Mouse (Mus musculus): ENCODE measurements at regions not wholly inside any gene's neighbourhood (a gene's known extent, or its start where the extent isn't known, plus 50 kb on each side); places are given as distances from the start of the nearest gene placed in this dataset.

GRCm38 (mm10) chr9:22937686-22938391, 285.0 kb upstream of the Bmper start:
- no peak for DNase-seq

DNA sequence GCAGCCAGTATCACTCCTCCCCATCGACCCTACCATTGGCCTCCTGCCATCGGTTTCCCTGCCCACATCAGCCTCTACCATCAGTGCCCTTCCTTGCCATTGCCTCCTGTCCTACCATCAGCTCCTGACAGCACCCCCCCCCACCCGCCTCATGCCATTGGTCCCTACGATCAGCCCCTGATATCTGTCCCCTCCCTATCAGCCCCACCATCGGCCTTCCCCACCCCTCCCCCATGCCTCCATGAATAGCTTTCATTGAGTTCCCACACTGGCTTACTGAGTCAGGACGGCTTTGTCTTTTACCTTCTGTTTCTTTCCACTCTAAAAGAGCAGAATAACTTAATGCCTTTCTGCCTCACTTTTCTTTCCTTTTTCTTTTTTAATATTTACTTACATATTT, 277.9 kb upstream of the Bmper start:
- no peak for DNase-seq

DNA sequence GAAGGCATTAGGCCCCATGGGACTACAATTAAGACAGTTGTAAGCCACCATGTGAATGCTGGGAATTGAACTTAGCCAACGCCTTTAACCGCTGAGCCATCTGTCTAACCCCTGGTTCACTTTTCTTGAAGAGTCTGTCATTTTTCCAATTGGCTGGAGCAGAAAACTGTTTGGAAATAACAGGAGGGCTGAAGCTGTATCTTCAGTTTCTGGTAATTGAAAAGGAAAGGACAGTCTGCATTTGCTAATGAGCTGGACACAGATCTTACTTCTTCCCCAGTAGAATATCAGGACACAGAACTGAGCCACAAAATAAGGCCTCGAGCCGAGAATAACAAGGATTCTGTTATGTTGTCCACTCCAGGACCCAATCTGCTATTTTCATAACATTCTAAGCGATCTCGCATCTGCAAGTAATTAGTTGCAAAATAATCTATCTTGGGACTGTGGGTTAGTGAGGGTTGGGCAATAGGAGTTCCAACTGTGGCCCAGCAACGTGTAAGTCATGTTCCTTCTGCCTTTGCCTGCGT, 277.4 kb upstream of the Bmper start:
- DNase-seq: peak; percentile 44

GRCm38 (mm10) chr9:22952571-22953442, 270.1 kb upstream of the Bmper start:
- DNase-seq: no peak

DNA sequence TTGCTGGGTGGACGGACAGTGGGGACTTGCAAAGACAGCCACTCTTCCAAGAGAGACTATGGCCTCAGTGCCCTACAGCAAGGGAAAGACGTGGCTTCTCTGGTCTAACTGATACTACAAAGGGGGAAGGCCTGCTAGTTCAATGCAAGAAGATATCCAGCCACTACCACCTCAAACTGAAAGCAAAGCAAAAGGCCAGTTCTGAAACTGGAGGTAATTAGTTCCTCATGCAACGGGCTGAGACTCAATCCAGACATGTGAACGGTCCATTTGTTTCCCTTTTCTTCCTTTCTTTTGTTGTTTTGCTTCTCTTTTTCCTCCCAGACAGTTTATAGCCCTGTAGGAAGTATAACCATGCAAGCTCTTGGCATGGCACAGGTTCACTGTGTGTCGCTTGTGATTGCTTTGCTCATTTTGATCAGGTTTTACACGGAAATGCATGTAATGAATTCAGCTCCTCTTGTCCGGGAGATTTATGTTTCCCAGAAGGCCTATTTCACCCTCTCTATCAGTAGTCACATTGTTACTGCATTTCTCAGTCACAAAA, 260.5 kb upstream of the Bmper start:
- DNase-seq: no peak

DNA sequence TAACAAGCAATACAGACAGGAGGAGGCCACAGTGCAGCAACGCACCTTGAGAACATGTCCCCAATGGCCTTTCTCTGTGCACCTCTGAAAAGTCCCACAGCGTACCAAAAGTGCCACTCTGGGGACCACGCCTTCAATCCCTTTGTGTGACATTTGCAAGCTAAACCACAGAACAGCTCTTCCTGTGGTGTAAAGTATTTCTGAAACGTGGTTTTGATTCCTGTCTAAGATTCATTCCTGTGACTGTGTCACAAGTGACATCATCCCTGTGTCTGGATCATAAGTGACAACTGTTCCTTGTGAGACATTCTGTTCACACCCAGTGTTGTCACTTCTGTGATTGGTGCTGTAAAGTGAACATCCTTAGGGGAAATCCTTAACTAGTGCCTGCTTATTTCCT, 251.6 kb upstream of the Bmper start:
- no peak for DNase-seq

GRCm38 (mm10) chr9:22976748-22977147, 246.1 kb upstream of the Bmper start:
- no peak for DNase-seq

DNA sequence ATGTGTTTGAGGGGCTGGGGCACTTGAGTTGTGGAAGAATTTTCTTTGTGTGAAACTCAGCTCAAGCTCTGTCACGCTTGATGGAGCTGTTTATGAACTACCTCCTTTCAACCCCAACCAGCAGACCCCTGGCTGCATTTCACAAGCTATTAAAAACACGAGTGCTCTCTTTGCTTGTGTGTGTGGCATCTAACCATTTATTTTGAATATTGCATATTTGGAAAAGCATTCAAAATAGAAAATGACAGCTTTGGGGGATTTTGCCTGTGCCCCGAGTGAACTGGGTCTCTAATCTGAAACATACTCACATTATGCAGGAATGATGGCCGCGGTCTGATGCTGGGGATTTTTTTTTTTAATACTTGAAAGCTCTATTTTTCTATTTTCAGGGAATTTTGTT, 243.2 kb upstream of the Bmper start:
- no peak for DNase-seq

DNA sequence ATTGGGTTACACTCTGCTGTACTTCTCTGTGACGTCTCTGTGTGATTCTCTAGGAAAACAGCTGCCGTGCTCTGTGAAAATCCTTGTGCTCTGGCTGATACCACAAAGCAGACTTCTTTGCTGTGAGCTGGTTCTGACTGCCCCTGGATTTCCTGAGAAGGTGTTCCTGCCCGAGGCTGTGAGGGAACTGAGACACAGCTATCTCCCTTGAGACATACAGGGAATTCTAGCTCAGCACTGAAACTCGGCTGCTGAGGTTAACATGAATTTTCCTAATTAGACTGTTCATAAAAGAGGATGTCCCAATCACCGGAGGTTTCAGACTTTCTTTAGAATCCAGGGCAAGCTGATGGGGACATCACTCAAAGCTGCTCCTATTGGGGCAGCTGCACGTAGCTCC, 233.4 kb upstream of the Bmper start:
- DNase-seq: no peak

GRCm38 (mm10) chr9:22993531-22993930, 229.3 kb upstream of the Bmper start:
- no peak for DNase-seq

DNA sequence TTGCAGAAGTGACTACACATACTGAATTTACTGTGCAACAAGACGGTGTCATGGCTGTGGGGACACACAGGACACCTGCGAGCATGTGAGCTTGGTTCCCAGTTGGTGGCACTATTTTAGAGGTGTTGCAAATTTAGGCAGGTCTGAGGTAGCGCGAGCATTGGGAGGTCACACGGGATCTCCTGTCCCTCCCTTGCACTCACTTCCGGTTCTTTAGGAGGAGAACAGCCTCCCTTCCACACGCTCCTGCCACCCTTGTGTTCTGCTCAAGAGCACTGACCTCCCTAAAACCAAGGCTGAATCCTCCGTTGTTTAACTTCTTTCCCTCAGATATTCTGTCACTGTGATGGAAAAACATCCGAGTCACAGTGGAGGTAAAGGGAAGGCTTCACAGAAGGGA, 227.3 kb upstream of the Bmper start:
- no peak for DNase-seq

- DNase-seq: no peak
Observed at GRCm38 (mm10) chr9:22998306-22998705, 224.6 kb upstream of the Bmper start.

- DNase-seq: no peak
Observed at GRCm38 (mm10) chr9:22999181-22999580, 223.7 kb upstream of the Bmper start.

DNA sequence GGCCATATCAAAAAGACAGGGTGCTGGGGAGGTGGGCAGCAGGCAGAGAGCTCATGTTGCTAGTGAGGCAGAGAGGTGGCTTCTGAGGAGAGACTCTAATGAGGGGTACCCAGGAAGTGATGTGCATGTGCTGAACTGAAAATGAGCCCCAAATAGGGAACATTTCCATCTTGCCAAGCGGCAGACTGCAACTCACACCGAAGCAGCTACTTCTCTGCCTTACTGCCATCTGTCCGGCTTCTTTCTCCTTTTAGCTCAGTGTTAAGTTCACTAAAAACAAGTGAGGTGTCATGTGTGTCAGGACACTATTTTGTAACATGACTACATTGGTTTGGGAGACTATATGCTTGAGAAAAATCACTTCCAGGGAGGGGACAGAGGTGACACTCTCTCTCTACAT, 222.7 kb upstream of the Bmper start:
- no peak for DNase-seq

DNA sequence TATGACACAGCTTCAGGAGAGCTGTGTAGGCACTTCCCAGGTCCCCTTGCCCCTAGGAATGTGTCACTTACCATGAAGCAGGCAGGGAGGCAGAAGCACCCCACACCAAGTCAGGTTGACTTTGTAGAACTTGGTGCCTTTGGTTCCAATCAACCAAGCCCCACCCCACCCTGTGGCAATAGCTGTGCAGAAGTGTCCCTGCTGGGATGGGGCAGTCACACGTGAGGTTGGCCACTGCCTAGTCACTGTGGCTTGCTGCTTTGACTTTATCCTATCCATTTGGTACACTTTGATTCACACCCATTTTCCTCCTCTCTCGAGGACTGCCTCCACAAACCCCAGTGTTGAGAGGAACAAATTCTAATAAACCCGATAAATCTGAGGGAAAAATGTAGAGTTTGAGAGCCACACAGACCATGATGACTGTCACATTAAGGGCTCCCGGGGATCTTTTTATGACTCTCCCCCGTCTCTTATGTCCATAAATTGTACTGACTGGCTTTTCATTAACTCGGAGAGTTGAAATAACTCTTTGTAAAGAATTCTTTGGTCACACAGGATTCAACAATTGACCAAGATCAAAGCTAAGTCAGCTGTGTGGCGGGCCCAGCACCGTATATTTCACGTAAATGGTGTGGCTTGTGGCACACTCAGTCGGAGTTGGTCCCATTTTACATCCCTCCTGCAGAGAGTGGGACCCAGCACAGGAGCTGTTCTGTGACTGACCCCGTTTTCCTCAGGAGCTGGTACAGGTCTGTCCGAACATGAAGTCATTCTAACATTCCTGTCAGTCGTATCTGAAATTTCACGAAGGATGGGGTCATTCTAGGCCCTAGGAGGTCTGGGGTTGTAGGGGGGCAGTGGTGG, 219.4 kb upstream of the Bmper start:
- no peak for DNase-seq

GRCm38 (mm10) chr9:23005005-23005404, 217.9 kb upstream of the Bmper start:
- DNase-seq: no peak

- no peak for DNase-seq
Observed at GRCm38 (mm10) chr9:23009462-23010183, 213.3 kb upstream of the Bmper start.

GRCm38 (mm10) chr9:23011316-23011959, 211.4 kb upstream of the Bmper start:
- no peak for DNase-seq

- DNase-seq: peak; percentile 8
Observed at GRCm38 (mm10) chr9:23012130-23012529, 210.7 kb upstream of the Bmper start.

DNA sequence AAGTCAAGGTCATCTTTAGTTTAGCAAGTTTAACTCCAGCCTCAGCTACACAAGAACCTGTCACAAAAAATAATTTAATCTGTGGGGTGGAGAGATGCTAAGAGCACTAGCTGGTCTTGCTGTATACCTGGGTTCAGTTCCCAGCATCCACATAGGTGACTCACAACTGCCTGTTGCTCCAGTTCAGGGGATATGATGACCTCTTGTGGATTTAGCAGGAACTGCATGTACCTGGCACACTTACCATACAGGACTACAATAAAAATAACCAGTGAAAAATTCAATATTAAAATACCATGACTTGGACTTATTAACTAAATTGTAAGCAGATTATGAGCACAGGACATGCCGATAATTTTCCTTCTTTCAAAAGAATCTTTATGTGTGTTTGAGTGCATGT, 206.1 kb upstream of the Bmper start:
- DNase-seq: no peak

GRCm38 (mm10) chr9:23024061-23024460, 198.8 kb upstream of the Bmper start:
- no peak for DNase-seq

Measured in gastrocnemius, postnatal 25 days (tissue).